Mouse (Mus musculus): ENCODE results near the gene Rora. TPM values are rescaled to one million over a fixed set of nuclear protein-coding genes. Genes with fewer than 3 reads are reported as not detected.
"Not testable (repeated sequence)": the region's sequence is repeated elsewhere in the genome, so short reads cannot be mapped to it uniquely, and the experiment has no call there.

Rora gene
- polyA plus RNA-seq, 1 experiment from 2014 or later, result 18.6 TPM

DNA sequence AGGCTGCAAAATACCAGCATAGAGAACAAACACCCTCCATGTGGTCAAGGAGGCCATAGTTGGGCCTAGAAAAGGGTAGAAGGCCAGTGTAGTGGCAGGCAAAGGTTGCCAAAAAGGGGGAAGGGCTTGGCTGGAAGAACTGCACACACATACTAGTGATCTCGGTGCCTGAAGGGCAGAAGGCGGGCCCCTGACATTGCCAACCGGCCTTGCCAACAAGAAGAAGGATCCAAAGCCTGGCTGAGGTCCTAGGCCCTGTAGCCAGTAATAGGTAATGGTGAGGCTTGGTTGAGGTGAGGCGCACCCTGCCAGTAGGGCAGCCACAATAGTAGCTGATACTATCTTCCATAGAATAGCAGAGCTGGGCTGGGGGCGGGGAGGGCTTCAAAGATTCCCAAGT, 401.7 kb downstream of the Rora start:
- no peak overlapping the region for H3K9ac ChIP-seq
- no peaks in the 10 kb centered on the region for H3K9me3 ChIP-seq
- H3K36me3 ChIP-seq, result no peaks in the 10 kb centered on the region
- no peak for ATAC-seq (ENCODE audit: insufficient number of reproducible peaks, insufficient read depth, low FRiP score, low TSS enrichment, low read depth)
- H3K27me3 ChIP-seq, result no peaks in the 10 kb centered on the region; the same call in 1 of the 2 replicates
- H3K27ac ChIP-seq, result no peak overlapping the region
- WGBS, result 93% methylated on average over 5 of the region's 5 CpGs
- no peak overlapping the region for H3K4me2 ChIP-seq
- H3K4me1 ChIP-seq, result peaks cover 10% of the 10 kb centered on the region
- no peak overlapping the region for H3K4me3 ChIP-seq

- Histone ChIP-seq H3K9ac (no peak overlapping the region), H3K4me3 (no peak overlapping the region), H3K9me3 (no peaks in the 10 kb centered on the region), H3K27me3 (0 out of 2 replicates have a peak, but pooled peaks cover 3% of the 10 kb centered on the region), H3K4me2 (peak overlapping the region; percentile 44), H3K36me3 (no peaks in the 10 kb centered on the region), H3K4me1 (peaks cover 26% of the 10 kb centered on the region), H3K27ac (peak overlapping the region; percentile 64)
- ATAC-seq (ENCODE audit: insufficient number of reproducible peaks, insufficient read depth, low FRiP score, low TSS enrichment, low read depth), result no peak
- 23% methylated on average over 15 of the region's 15 CpGs for WGBS
These were observed 417.7 kb downstream of the Rora start for GRCm38 (mm10) chr9:69071203-69071867.

GRCm38 (mm10) chr9:69073271-69073670, 419.7 kb downstream of the Rora start:
- Histone ChIP-seq H3K4me3 (no peak overlapping the region), H3K9me3 (no peaks in the 10 kb centered on the region), H3K36me3 (no peaks in the 10 kb centered on the region), H3K27ac (no peak overlapping the region), H3K4me1 (peaks cover 26% of the 10 kb centered on the region), H3K9ac (no peak overlapping the region), H3K27me3 (0 out of 2 replicates have a peak, but pooled peaks cover 3% of the 10 kb centered on the region), H3K4me2 (no peak overlapping the region)
- 81% methylated on average over 7 of the region's 7 CpGs for WGBS
- no peak for ATAC-seq (ENCODE audit: insufficient number of reproducible peaks, insufficient read depth, low FRiP score, low TSS enrichment, low read depth)

DNA sequence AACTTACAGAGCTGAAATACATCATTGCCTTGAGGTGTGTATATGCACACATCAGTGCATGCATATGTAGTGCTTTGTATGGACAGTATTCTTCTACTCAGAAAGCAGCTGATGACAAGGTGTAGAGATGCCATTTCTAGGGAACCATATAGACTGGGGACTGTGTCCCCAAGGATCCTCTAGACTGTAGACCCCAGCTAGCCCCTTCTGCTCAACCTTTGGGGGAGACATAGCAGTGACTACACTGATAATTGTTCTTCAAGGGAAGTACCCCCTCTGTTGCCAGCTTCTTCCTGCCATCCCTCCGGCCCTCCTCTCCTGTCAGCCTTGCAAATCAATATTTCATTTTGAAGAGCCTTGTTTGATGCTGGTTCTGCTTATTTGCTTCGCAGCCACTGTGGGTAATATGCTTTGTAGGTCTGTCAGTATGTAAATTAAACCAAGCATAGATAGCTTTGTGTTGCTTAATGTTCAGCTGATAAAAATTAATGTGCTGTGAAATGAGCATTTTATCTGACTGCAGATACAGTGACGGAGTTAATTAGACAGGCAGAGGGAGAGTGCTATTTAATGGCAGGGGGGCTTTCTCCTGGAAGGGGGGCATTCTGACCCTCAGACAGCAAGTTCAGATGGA, 430.6 kb downstream of the Rora start:
- no peaks in the 10 kb centered on the region for H3K27me3 ChIP-seq
- no peak overlapping the region for H3K4me3 ChIP-seq
- H3K4me1 ChIP-seq, result peaks cover 16% of the 10 kb centered on the region
- no peak overlapping the region for H3K9ac ChIP-seq
- H3K4me2 ChIP-seq, result no peak overlapping the region
- no peak overlapping the region for H3K27ac ChIP-seq
- H3K36me3 ChIP-seq, result no peaks in the 10 kb centered on the region
- H3K9me3 ChIP-seq, result no peaks in the 10 kb centered on the region
- WGBS, result 49% methylated on average over 3 of the region's 3 CpGs
- ATAC-seq (ENCODE audit: insufficient number of reproducible peaks, insufficient read depth, low FRiP score, low TSS enrichment, low read depth), result no peak

DNA sequence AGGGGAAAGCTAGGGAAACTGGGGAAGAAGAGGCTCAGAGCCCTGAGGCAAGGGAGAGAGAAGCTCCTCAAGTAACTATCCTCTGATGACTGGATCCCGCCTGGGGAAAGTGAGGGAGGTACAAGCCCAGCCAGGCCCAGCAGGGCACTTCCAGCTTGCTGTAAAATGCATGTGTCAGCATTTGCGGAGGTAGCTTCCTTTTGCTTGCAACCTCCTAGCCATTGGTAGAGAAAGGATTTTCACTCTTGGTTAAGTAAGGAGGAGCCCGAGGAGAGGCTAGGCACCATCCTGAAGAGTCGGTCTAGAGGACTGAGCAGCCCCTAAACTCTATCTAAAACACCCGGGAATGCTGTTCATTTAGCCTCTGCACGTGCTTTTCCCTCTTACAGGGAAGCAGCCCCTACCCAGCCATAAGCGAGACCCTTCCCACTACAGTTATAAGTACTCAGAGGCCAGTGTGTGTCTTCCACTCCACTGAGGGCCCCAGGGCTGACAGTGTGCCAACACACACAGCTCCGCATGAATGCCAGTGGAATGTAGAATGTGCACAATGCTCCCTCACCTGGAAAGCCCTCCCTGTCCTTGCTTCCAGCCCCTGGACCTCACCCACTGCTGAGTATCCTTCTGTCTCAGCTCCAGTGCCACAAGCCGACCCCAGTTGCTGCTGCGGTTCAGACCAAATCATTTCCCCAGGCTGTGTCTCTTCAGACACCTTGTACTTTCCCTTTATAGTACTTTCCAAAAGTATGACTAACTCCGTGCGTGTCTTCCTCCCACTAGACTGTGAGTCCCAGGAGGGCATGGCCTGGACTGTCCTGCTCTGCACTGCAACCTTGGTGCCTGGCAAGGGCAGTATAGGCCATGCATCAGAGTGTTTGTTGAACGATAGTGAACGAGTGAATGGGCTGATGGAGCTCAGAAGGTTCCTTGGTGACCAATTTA, 431.4 kb downstream of the Rora start:
- Histone ChIP-seq H3K4me2 (no peak overlapping the region), H3K4me3 (no peak overlapping the region), H3K27ac (peak overlapping the region; percentile 33; the same call in 1 of the 2 replicates), H3K9me3 (no peaks in the 10 kb centered on the region), H3K4me1 (peaks cover 16% of the 10 kb centered on the region), H3K36me3 (no peaks in the 10 kb centered on the region), H3K27me3 (no peaks in the 10 kb centered on the region), H3K9ac (no peak overlapping the region)
- WGBS, result 50% methylated on average over 14 of the region's 14 CpGs
- ATAC-seq (ENCODE audit: insufficient number of reproducible peaks, insufficient read depth, low FRiP score, low TSS enrichment, low read depth), result no peak

- WGBS, result 84% methylated on average over 4 of the region's 4 CpGs
- no peak overlapping the region for H3K4me3 ChIP-seq
These were observed 433.3 kb downstream of the Rora start for GRCm38 (mm10) chr9:69086844-69087243.

GRCm38 (mm10) chr9:69087325-69087724, 433.7 kb downstream of the Rora start:
- peaks cover 22% of the 10 kb centered on the region for H3K4me1 ChIP-seq
- no peaks in the 10 kb centered on the region for H3K9me3 ChIP-seq
- H3K27me3 ChIP-seq, result no peaks in the 10 kb centered on the region
- 89% methylated on average over 1 of the region's 1 CpGs for WGBS
- H3K9ac ChIP-seq, result no peak overlapping the region
- H3K27ac ChIP-seq, result no peak overlapping the region
- no peak for ATAC-seq (ENCODE audit: insufficient number of reproducible peaks, insufficient read depth, low FRiP score, low TSS enrichment, low read depth)
- no peak overlapping the region for H3K4me3 ChIP-seq
- H3K4me2 ChIP-seq, result no peak overlapping the region
- no peaks in the 10 kb centered on the region for H3K36me3 ChIP-seq

More at GRCm38 (mm10) chr9:69086844-69087243, 433.3 kb downstream of the Rora start:
- Histone ChIP-seq H3K4me2 (no peak overlapping the region), H3K27me3 (no peaks in the 10 kb centered on the region), H3K9ac (no peak overlapping the region), H3K4me1 (peaks cover 18% of the 10 kb centered on the region), H3K9me3 (no peaks in the 10 kb centered on the region), H3K36me3 (no peaks in the 10 kb centered on the region), H3K27ac (no peak overlapping the region)
- ATAC-seq (ENCODE audit: insufficient number of reproducible peaks, insufficient read depth, low FRiP score, low TSS enrichment, low read depth), result no peak

DNA sequence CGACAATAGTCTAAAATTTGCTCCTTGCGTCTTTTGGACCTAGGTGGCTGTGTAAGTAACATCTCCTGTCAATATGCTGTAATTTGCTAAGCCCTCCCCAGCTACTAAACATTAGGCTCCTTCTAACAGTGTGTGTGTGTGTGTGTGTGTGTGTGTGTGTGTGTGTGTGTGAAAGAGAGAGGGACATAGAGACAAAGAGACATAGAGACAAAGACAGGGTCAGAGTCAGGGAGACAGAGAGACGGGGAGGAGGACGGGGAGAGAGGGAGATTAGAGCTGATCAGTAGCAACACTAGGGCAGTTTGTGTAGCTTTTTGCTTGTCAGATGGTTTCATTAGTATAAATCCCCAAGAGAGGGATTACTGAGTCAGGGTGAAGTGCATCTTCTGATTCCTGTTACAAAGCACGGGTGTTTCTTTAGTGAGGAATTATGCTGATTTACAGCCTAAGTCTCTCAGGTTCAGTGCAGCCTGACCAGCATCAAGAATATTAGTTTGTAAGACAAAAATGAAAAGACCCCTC, 437.2 kb downstream of the Rora start:
- no peak overlapping the region for H3K4me2 ChIP-seq
- peaks cover 12% of the 10 kb centered on the region for H3K4me1 ChIP-seq
- WGBS, result 70% methylated on average over 5 of the region's 5 CpGs
- no peak overlapping the region for H3K4me3 ChIP-seq
- H3K9ac ChIP-seq, result no peak overlapping the region
- H3K27ac ChIP-seq, result no peak overlapping the region
- no peaks in the 10 kb centered on the region for H3K27me3 ChIP-seq
- no peaks in the 10 kb centered on the region for H3K36me3 ChIP-seq
- no peaks in the 10 kb centered on the region for H3K9me3 ChIP-seq
- ATAC-seq (ENCODE audit: insufficient number of reproducible peaks, insufficient read depth, low FRiP score, low TSS enrichment, low read depth), result no peak

DNA sequence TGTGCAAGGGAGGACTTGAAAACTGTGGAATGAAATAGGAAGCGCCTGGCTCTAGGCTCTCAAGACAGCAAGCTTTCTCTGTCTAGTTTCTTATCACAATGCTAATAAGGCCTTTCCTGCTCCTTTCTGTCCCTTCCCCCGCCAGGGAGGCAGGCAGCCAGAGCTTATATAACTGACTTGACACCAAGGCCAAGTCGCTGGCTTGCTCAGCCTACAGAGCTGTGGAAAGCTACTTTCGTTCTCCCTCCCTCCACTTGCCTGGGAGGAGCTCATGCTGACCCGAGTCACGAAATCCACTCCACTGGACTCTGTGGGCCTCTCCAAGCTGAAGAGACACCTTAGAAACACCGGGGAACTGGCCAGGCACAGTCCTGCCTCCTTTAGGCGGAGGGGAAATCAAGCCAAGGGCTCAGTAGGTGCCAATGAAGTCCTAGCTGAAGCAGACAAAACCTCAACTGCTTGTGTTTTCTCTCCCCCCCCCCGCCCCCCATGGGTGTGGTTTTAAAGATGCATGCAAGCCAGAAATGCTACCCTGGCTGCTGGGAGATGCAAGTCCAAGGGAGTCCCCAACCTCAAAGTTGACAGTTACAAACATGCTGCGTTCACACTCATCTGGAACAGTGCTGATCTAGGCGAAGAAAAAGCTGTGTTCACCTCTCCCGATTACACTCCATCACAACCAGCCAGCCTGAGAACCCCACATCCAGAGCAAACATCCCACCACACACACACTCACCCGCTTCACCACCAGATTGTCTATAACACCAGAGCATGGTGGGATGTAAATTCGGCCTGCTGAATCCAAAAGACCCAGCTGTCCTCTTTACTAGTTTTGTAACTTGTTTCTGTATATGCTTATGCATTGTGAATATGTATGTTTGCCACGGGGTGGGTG, 438.8 kb downstream of the Rora start:
- ATAC-seq (ENCODE audit: insufficient number of reproducible peaks, insufficient read depth, low FRiP score, low TSS enrichment, low read depth), result no peak
- Histone ChIP-seq H3K4me2 (no peak overlapping the region), H3K36me3 (no peaks in the 10 kb centered on the region), H3K9me3 (no peaks in the 10 kb centered on the region), H3K27ac (no peak overlapping the region), H3K9ac (no peak overlapping the region), H3K4me1 (peaks cover 14% of the 10 kb centered on the region), H3K27me3 (no peaks in the 10 kb centered on the region), H3K4me3 (no peak overlapping the region)
- 62% methylated on average over 15 of the region's 15 CpGs for WGBS

- H3K4me1 ChIP-seq, result peaks cover 21% of the 10 kb centered on the region
- H3K27ac ChIP-seq; H3K4me3 ChIP-seq; H3K36me3 ChIP-seq; H3K9ac ChIP-seq; H3K27me3 ChIP-seq; ATAC-seq (ENCODE audit: insufficient number of reproducible peaks, insufficient read depth, low FRiP score, low TSS enrichment, low read depth); H3K4me2 ChIP-seq; H3K9me3 ChIP-seq: not testable (repeated sequence)
- WGBS, result 91% methylated on average over 5 of the region's 5 CpGs
These were observed 446.7 kb downstream of the Rora start for GRCm38 (mm10) chr9:69100153-69100756.

Data from embryonic facial prominence, embryonic 13.5 days (tissue).